32 mouse cellular contexts compared by ENCODE assay signal in genomic region chr3:127926635-127927183, GRCm38 (mm10). TPM values are rescaled to one million over a fixed set of nuclear protein-coding genes. Genes with fewer than 3 reads are reported as not detected.
DNase-seq lines count a peak whose midpoint lies in the region; ATAC-seq and TF ChIP-seq lines count a peak whose summit lies in the region.
"Had no signal": no experiment of that assay in that cellular context is flagged by ENCODE, and none has a peak within 500 bp of the region (broad histone marks: within the 10 kb centered on the region; RNA-seq: fewer than 3 reads in every experiment).

No protein-coding gene starts in this region.

- WGBS in embryonic facial prominence, embryonic 14.5 days: 50% methylated on average over 9 of the region's 9 CpGs
- 77% methylated on average over 9 of the region's 9 CpGs for WGBS in embryonic facial prominence, embryonic 10.5 days
- whole genome bisulfite sequencing in lung, adult 2 months: 30% methylated on average over 9 of the region's 9 CpGs
- 27% methylated on average over 9 of the region's 9 CpGs for WGBS in thymus, adult 2 months
- WGBS in stomach, embryonic 16.5 days: 42% methylated on average over 9 of the region's 9 CpGs

- DNase-seq in embryonic facial prominence, embryonic 14.5 days (ENCODE audit: low spot score): peak; percentile 54
- no peak for DNase-seq in embryonic facial prominence, embryonic 10.5 days (ENCODE audit: low spot score)
- DNase-seq in lung, adult 18-20 months: peak; percentile 10 to 29
- DNase-seq in lung, adult 2 months: no peak
- DNase-seq in thymus, adult 2 months: no peak
- no peak for DNase-seq in thymus, postnatal 14 days
- no peak for DNase-seq in c-Kit-positive CD71-positive TER-119-positive erythroid progenitor cells, embryonic 14.5 days (ENCODE audit: low spot score)
- DNase-seq: adrenal gland, postnatal 25 days; cerebellum, adult 8-10 months; cerebellum, postnatal 36 days; embryo, embryonic 11 days; gastrocnemius, adult 2 months; gastrocnemius, postnatal 36 days; heart, adult 18-20 months; kidney, adult 9 months; kidney, postnatal 10 days; layer of hippocampus, adult 9-11 months; midbrain, embryonic 14.5 days; retina, postnatal 1 day; right cerebral cortex, postnatal 14 days; thymus, postnatal 25 days had no signal

- no peaks in the 10 kb centered on the region for H3K36me3 ChIP-seq in embryonic facial prominence, embryonic 14.5 days (ENCODE audit: control insufficient read depth, insufficient read depth, low read length)
- no peaks in the 10 kb centered on the region for H3K36me3 ChIP-seq in embryonic facial prominence, embryonic 10.5 days (replicated peaks)
- no peaks in the 10 kb centered on the region for H3K36me3 ChIP-seq in thymus, adult 2 months (ENCODE audit: control insufficient read depth, insufficient read depth, low read length)
- no peaks in the 10 kb centered on the region for H3K36me3 ChIP-seq in stomach, embryonic 16.5 days (ENCODE audit: control insufficient read depth, insufficient read depth, low read length)
- H3K36me3 ChIP-seq: embryonic facial prominence, embryonic 13.5 days; limb, embryonic 10.5 days; limb, embryonic 15.5 days; neural tube, embryonic 15.5 days had no signal

- H3K4me3 ChIP-seq in embryonic facial prominence, embryonic 14.5 days (ENCODE audit: low read depth, low read length): no peak overlapping the region
- H3K4me3 ChIP-seq in embryonic facial prominence, embryonic 10.5 days: no peak overlapping the region
- no peak overlapping the region for H3K4me3 ChIP-seq in lung, adult 2 months (replicated peaks; ENCODE audit: extremely low read depth, low read depth, low read length)
- no peak overlapping the region for H3K4me3 ChIP-seq in thymus, adult 2 months (ENCODE audit: control insufficient read depth, insufficient read depth, low read length)
- no peak overlapping the region for H3K4me3 ChIP-seq in stomach, embryonic 16.5 days (replicated peaks; ENCODE audit: low read length)
- H3K4me3 ChIP-seq: embryonic facial prominence, embryonic 13.5 days; erythroblast, embryonic 14.5 days; gastrocnemius, adult 2 months; limb, embryonic 10.5 days; limb, embryonic 15.5 days; neural tube, embryonic 15.5 days had no signal

- TF ChIP-seq POLR2A in lung, adult 2 months (IDR thresholded peaks at IDR 0.05; ENCODE audit: borderline replicate concordance, extremely low read depth, low read depth, low read length): no peak
- no peak for TF ChIP-seq POLR2A in thymus, adult 2 months (IDR thresholded peaks at IDR 0.05; ENCODE audit: control insufficient read depth, extremely low read depth, insufficient read depth, low read length, poor library complexity)

- H3K4me2 ChIP-seq in embryonic facial prominence, embryonic 14.5 days (ENCODE audit: low read depth, low read length): no peak overlapping the region
- no peak overlapping the region for H3K4me2 ChIP-seq in stomach, embryonic 16.5 days (ENCODE audit: low read depth, low read length)
- H3K4me2 ChIP-seq: embryonic facial prominence, embryonic 13.5 days; heart, embryonic 11.5 days; hindbrain, embryonic 14.5 days; limb, embryonic 15.5 days; neural tube, embryonic 15.5 days had no signal

- no peak overlapping the region for H3K27ac ChIP-seq in embryonic facial prominence, embryonic 14.5 days (replicated peaks; ENCODE audit: low read depth, low read length)
- H3K27ac ChIP-seq in embryonic facial prominence, embryonic 10.5 days (replicated peaks): no peak overlapping the region
- peak overlapping the region; percentile 54; the same call in 1 of the 2 replicates for H3K27ac ChIP-seq in thymus, adult 2 months (ENCODE audit: control insufficient read depth, insufficient read depth, low read length)
- peak overlapping the region; percentile 91 for H3K27ac ChIP-seq in stomach, embryonic 16.5 days (ENCODE audit: low read length)
- H3K27ac ChIP-seq: embryonic facial prominence, embryonic 13.5 days; gastrocnemius, adult 2 months; hindbrain, embryonic 14.5 days; limb, embryonic 10.5 days; limb, embryonic 15.5 days; macrophage; neural tube, embryonic 15.5 days had no signal

- no peak for TF ChIP-seq CTCF in lung, adult 2 months (IDR thresholded peaks at IDR 0.05; ENCODE audit: insufficient read depth, low read length)
- no peak for TF ChIP-seq CTCF in thymus, adult 2 months (IDR thresholded peaks at IDR 0.05; ENCODE audit: borderline replicate concordance, control insufficient read depth, extremely low read depth, insufficient read depth, low read length, poor library complexity)

- H3K4me1 ChIP-seq in embryonic facial prominence, embryonic 14.5 days (ENCODE audit: control insufficient read depth, insufficient read depth, low read length): no peaks in the 10 kb centered on the region
- no peaks in the 10 kb centered on the region for H3K4me1 ChIP-seq in embryonic facial prominence, embryonic 10.5 days
- H3K4me1 ChIP-seq in lung, adult 2 months (ENCODE audit: control insufficient read depth, insufficient read depth, low read length): peaks cover 5% of the 10 kb centered on the region
- peaks cover 19% of the 10 kb centered on the region for H3K4me1 ChIP-seq in thymus, adult 2 months (replicated peaks; ENCODE audit: control insufficient read depth, insufficient read depth, low read length)
- peaks cover 10% of the 10 kb centered on the region for H3K4me1 ChIP-seq in stomach, embryonic 16.5 days (ENCODE audit: control insufficient read depth, insufficient read depth, low read length)
- H3K4me1 ChIP-seq: embryonic facial prominence, embryonic 13.5 days; limb, embryonic 10.5 days; neural tube, embryonic 15.5 days had no signal

- no peaks in the 10 kb centered on the region for H3K9me3 ChIP-seq in embryonic facial prominence, embryonic 14.5 days (ENCODE audit: control insufficient read depth, low read length)
- no peaks in the 10 kb centered on the region for H3K9me3 ChIP-seq in embryonic facial prominence, embryonic 10.5 days
- no peaks in the 10 kb centered on the region for H3K9me3 ChIP-seq in stomach, embryonic 16.5 days (replicated peaks; ENCODE audit: control insufficient read depth, low read length)
- H3K9me3 ChIP-seq: embryonic facial prominence, embryonic 13.5 days; limb, embryonic 10.5 days; limb, embryonic 15.5 days; neural tube, embryonic 15.5 days had no signal

- peak; percentile 41 for ATAC-seq in embryonic facial prominence, embryonic 14.5 days (ENCODE audit: low read depth)
- no peak for ATAC-seq in stomach, embryonic 16.5 days (ENCODE audit: insufficient read depth, low FRiP score)
- ATAC-seq: forebrain, embryonic 16.5 days; intestine, postnatal 0 days had no signal

- H3K27me3 ChIP-seq in embryonic facial prominence, embryonic 14.5 days (replicated peaks; ENCODE audit: control insufficient read depth, insufficient read depth, low read length): no peaks in the 10 kb centered on the region
- H3K27me3 ChIP-seq in embryonic facial prominence, embryonic 10.5 days (replicated peaks; ENCODE audit: low read depth, poor library complexity, severe bottlenecking): no peaks in the 10 kb centered on the region
- no peaks in the 10 kb centered on the region for H3K27me3 ChIP-seq in thymus, adult 2 months (ENCODE audit: control insufficient read depth, insufficient read depth, low read length)
- H3K27me3 ChIP-seq in stomach, embryonic 16.5 days (ENCODE audit: control insufficient read depth, insufficient read depth, low read length): no peaks in the 10 kb centered on the region
- H3K27me3 ChIP-seq: embryonic facial prominence, embryonic 13.5 days; limb, embryonic 15.5 days; neural tube, embryonic 15.5 days had no signal

- no peak overlapping the region for H3K9ac ChIP-seq in embryonic facial prominence, embryonic 14.5 days (ENCODE audit: low read depth, low read length)
- peak overlapping the region; percentile 21; the same call in 1 of the 2 replicates for H3K9ac ChIP-seq in stomach, embryonic 16.5 days (ENCODE audit: low read length)
- H3K9ac ChIP-seq: embryonic facial prominence, embryonic 13.5 days; hindbrain, embryonic 14.5 days; limb, embryonic 15.5 days; neural tube, embryonic 15.5 days had no signal

RNA-seq across cellular contexts. Expression of gene Fam241a, which starts 30.6 kb away (rescaled TPM):
- 9.9 and 10.1 TPM in 2 replicates for polyA plus RNA-seq in embryonic facial prominence, embryonic 14.5 days (2014; fragmentation: Nextera tagmentation; extraction: Ambion mirVana)
- polyA plus RNA-seq in embryonic facial prominence, embryonic 10.5 days (2016; fragmentation: Nextera tagmentation; extraction: Ambion mirVana): 2.7 and 3.9 TPM in 2 replicates
- polyA plus RNA-seq in lung, adult 2 months (2012; rRNA removed): 4.2 and 4.3 TPM in 2 replicates
- polyA plus RNA-seq in thymus, adult 2 months (2012; rRNA removed): 4.8 and 5.7 TPM in 2 replicates
- polyA plus RNA-seq in stomach, embryonic 16.5 days (2015; fragmentation: Nextera tagmentation; extraction: Ambion mirVana): 12.7 and 15.1 TPM in 2 replicates

Comparison
In these comparisons a context has a peak if more than half of its experiments do, and no peak if none do; other contexts are left out.
1. DNase-seq: peak in embryonic facial prominence, embryonic 14.5 days (single experiment) and lung, adult 18-20 months (2 of 2); none in embryonic facial prominence, embryonic 10.5 days (single experiment), lung, adult 2 months (single experiment), thymus, adult 2 months (single experiment), thymus, postnatal 14 days (single experiment) and c-Kit-positive CD71-positive TER-119-positive erythroid progenitor cells, embryonic 14.5 days (single experiment).
2. H3K27ac ChIP-seq: peak in thymus, adult 2 months (single experiment) and stomach, embryonic 16.5 days (single experiment); none in embryonic facial prominence, embryonic 14.5 days (single experiment) and embryonic facial prominence, embryonic 10.5 days (single experiment).